Mouse (Mus musculus): ENCODE data around the gene Pttg1ip.

The Pttg1ip gene

GRCm38 (mm10) chr10:77569973-77570658 lies 11.4 kb upstream of the Pttg1ip start:
- DNase-seq, result no peak

GRCm38 (mm10) chr10:77572225-77572624 lies 9.3 kb upstream of the Pttg1ip start:
- no peak for DNase-seq

GRCm38 (mm10) chr10:77573162-77573561 lies 8.4 kb upstream of the Pttg1ip start:
- DNase-seq, result no peak

- DNase-seq, result no peak
Observed at GRCm38 (mm10) chr10:77580027-77580920, 1.2 kb upstream of the Pttg1ip start.

- DNase-seq, result no peak
Observed at GRCm38 (mm10) chr10:77581023-77581407, 505 bp upstream of the Pttg1ip start.

GRCm38 (mm10) chr10:77582285-77582618 lies 732 bp downstream of the Pttg1ip start:
- DNase-seq, result no peak

GRCm38 (mm10) chr10:77583795-77584422 lies 2.4 kb downstream of the Pttg1ip start:
- peak; percentile 25 for DNase-seq

GRCm38 (mm10) chr10:77586637-77587036 lies 5.1 kb downstream of the Pttg1ip start:
- DNase-seq, result no peak

GRCm38 (mm10) chr10:77587091-77587775 lies 5.7 kb downstream of the Pttg1ip start:
- no peak for DNase-seq

GRCm38 (mm10) chr10:77588036-77588435 lies 6.5 kb downstream of the Pttg1ip start:
- DNase-seq, result no peak

- DNase-seq, result no peak
Observed at GRCm38 (mm10) chr10:77589117-77589516, 7.6 kb downstream of the Pttg1ip start.

- DNase-seq, result no peak
Observed at GRCm38 (mm10) chr10:77589749-77590148, 8.2 kb downstream of the Pttg1ip start.

GRCm38 (mm10) chr10:77590812-77591211 lies 9.3 kb downstream of the Pttg1ip start:
- peak; percentile 69 for DNase-seq

- no peak for DNase-seq
Observed at GRCm38 (mm10) chr10:77591546-77591945, 10.0 kb downstream of the Pttg1ip start.

- DNase-seq, result no peak
Observed at GRCm38 (mm10) chr10:77596060-77596459, 14.5 kb downstream of the Pttg1ip start.

GRCm38 (mm10) chr10:77603021-77603420 lies 21.5 kb downstream of the Pttg1ip start:
- DNase-seq, result no peak

- DNase-seq, result no peak
Observed at GRCm38 (mm10) chr10:77604111-77604510, 22.6 kb downstream of the Pttg1ip start.

GRCm38 (mm10) chr10:77604958-77605357 lies 23.4 kb downstream of the Pttg1ip start:
- peak; percentile 50 for DNase-seq

- DNase-seq, result no peak
Observed at GRCm38 (mm10) chr10:77605368-77605767, 23.8 kb downstream of the Pttg1ip start.

- DNase-seq, result peak; percentile 99
Observed at GRCm38 (mm10) chr10:77605908-77606826, 24.6 kb downstream of the Pttg1ip start, which contains the start of the genes Sumo3 and Gm49325. Gene Sumo3 (plus strand): TSS chr10:77606097. Gene Gm49325 (plus strand): TSS chr10:77606197.

GRCm38 (mm10) chr10:77606855-77607254 lies 25.3 kb downstream of the Pttg1ip start:
- no peak for DNase-seq

- DNase-seq, result no peak
Observed at GRCm38 (mm10) chr10:77607441-77607840, 25.9 kb downstream of the Pttg1ip start.

All from lung, postnatal 14 days (tissue).